Mouse (Mus musculus) liver, embryonic 14.5 days (tissue): ENCODE results near the gene Klhl40.

Source experiments
- CTCF ChIP-seq: IDR thresholded peaks from 2 replicates; pipeline ENCODE4 v1.5.1; 2016; ENCODE audit warnings: antibody characterized with exemption, low read depth, control low read depth
- EP300 ChIP-seq: IDR thresholded peaks from 2 replicates; pipeline ENCODE4 v1.6.1; 2016; ENCODE audit warnings: antibody characterized with exemption, low read depth

DNA sequence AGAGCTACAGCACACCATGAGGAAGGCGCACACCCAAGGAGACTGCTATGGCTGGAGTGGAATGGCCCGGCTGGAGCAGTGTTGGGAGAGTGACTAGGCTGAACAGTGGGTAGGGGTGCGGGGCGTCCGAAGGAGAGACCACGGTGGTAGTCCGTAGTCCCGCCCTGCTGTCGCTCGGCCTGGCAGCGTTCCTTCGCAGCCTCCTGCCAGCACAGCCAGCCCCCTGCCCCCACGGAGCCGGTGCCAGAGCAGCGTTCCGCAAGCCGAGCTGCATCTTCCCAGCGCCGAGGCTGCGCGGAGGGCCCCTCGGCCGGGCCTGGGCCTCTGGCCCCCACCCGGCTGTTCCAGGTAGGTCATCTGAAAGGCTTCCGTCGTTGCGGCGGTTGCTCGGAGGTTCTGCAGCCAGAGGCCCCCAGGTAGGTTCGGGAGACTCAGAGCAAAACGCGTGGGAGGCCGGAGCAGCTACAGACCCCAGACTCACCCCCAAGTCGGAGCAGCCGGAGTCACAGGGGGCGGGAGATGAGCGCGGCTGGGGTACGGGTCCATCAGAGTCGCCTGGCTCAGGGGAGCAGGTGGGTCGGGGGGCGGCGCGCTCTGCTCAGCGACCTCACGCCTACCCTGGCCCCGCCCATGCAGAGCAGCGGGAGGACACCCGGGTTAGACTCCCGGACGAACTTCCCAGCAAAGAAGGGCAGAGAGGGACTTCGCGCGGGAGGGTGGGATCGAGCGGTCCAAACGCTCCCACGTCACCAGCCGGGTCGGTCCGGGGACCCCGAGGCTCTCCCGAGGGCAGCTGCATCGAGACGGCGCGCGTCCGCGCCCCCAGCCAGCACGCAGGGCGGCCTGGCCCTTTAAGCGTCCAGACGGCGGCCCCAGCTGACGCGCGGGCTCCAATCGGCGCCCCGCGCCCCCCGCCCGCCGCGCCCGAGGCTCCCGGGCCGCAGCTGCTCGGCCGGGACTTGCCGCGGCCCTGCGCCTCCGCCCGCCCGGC, 18.0 kb upstream of the Klhl40 start, which contains the start of gene Zfp651:
- TF ChIP-seq EP300 (no peak), CTCF (no peak)
